Mouse (Mus musculus): ENCODE results near the gene Peg3.

DNA sequence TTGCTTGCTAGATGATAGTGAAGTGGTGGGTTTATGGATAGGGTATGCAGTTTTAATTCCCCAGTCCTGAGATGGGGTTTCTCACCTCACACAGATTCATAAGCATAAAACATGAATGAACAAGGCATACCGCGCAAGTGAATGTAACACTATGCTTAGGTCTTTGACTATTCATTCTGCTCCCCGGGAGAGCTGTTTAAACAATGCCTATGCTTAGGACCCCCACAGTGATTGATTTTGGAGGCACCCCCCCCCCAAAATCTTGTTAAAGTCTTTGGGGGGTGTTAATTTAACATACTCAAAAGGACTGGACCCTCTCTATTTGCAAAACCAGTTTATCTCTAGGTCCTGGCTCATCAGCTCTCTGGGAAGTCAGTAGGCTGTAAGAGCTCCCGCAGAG lies 1.7 kb upstream of the Peg3 start:
- TF ChIP-seq POLR2A (IDR thresholded peaks at IDR 0.05; ENCODE audit: control insufficient read depth, low read depth, low read length) (no peak), CTCF (IDR thresholded peaks at IDR 0.05; ENCODE audit: control insufficient read depth, insufficient read depth, insufficient replicate concordance, low read depth, low read length) (no peak)

Measured in testis, adult 2 months (tissue).